16 mouse cellular contexts compared by ENCODE assay signal in the genomic region with DNA sequence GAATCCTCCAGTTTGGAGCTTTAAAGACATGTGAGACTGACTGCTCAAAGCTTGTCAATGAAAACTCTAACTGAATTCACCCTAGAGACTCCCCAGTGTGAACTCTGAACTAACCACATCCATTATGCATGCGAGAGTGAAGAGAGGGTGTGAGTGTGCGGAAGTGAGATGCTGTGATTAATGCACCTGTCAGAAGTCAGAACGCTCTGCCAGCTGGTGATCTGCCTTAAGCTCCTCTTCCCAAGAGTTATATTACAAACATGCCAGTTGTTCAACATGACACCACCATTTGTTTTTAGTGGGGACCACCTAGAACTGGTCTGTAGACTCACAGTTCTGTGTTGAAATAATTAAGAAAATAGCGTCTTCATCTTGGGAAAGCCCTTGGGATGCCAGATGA.
A peak's percentile ranks its signal among the peaks of the same experiment; 100 is the strongest.
DNase-seq lines count a peak whose midpoint lies in the region; ATAC-seq and TF ChIP-seq lines count a peak whose summit lies in the region.
"Had no signal": no experiment of that assay in that cellular context is flagged by ENCODE, and none has a peak within 500 bp of the region (broad histone marks: within the 10 kb centered on the region; RNA-seq: fewer than 3 reads in every experiment).

No protein-coding gene starts in this region.

- H3K9me3 ChIP-seq in kidney, postnatal 0 days (replicated peaks; ENCODE audit: low read length) = no peaks in the 10 kb centered on the region
- no peaks in the 10 kb centered on the region for H3K9me3 ChIP-seq in hindbrain, embryonic 10.5 days
- H3K9me3 ChIP-seq: heart, embryonic 13.5 days had no signal

- H3K79me2 ChIP-seq in myocyte (ENCODE audit: control insufficient read depth, insufficient read depth) = no peaks in the 10 kb centered on the region

- H3K27me3 ChIP-seq in kidney, postnatal 0 days (ENCODE audit: insufficient read depth, low read length) = no peaks in the 10 kb centered on the region
- no peaks in the 10 kb centered on the region for H3K27me3 ChIP-seq in hindbrain, embryonic 10.5 days (ENCODE audit: insufficient read depth, poor library complexity, severe bottlenecking)
- H3K27me3 ChIP-seq in myocyte (ENCODE audit: control insufficient read depth, insufficient read depth, insufficient read length) = no peaks in the 10 kb centered on the region
- H3K27me3 ChIP-seq: heart, embryonic 13.5 days; megakaryocyte, embryonic 14.5 days had no signal

- H3K4me2 ChIP-seq in kidney, postnatal 0 days (ENCODE audit: low read length) = no peak overlapping the region
- H3K4me2 ChIP-seq in myocyte (ENCODE audit: low read depth) = no peak overlapping the region
- H3K4me2 ChIP-seq: heart, embryonic 13.5 days had no signal

- no peak overlapping the region for H3ac ChIP-seq in myocyte (ENCODE audit: control insufficient read depth, insufficient read length)

- no peaks in the 10 kb centered on the region for H3K36me3 ChIP-seq in kidney, postnatal 0 days (ENCODE audit: insufficient read depth, low read length)
- H3K36me3 ChIP-seq in hindbrain, embryonic 10.5 days = no peaks in the 10 kb centered on the region
- no peaks in the 10 kb centered on the region for H3K36me3 ChIP-seq in myocyte (ENCODE audit: control insufficient read depth, insufficient read depth)
- H3K36me3 ChIP-seq: heart, embryonic 13.5 days had no signal

- TF ChIP-seq CTCF in kidney, postnatal 0 days (IDR thresholded peaks at IDR 0.05; ENCODE audit: low read depth) = no peak

- 12% methylated on average over 4 of the region's 4 CpGs for WGBS in kidney, postnatal 0 days
- 29% methylated on average over 4 of the region's 4 CpGs for WGBS in hindbrain, embryonic 10.5 days

- TF ChIP-seq POLR2A in myocyte (IDR thresholded peaks at IDR 0.05; ENCODE audit: insufficient read length, low read depth) = no peak

- H3K27ac ChIP-seq in kidney, postnatal 0 days = no peak overlapping the region
- H3K27ac ChIP-seq in hindbrain, embryonic 10.5 days = no peak overlapping the region
- H3K27ac ChIP-seq: heart, embryonic 13.5 days had no signal

- H3K9ac ChIP-seq in kidney, postnatal 0 days (ENCODE audit: low read depth, low read length) = no peak overlapping the region
- H3K9ac ChIP-seq: heart, embryonic 13.5 days had no signal

- H3K4me3 ChIP-seq in kidney, postnatal 0 days (replicated peaks; ENCODE audit: low read depth, low read length) = no peak overlapping the region
- H3K4me3 ChIP-seq in hindbrain, embryonic 10.5 days = no peak overlapping the region
- H3K4me3 ChIP-seq in myocyte = no peak overlapping the region
- H3K4me3 ChIP-seq: heart, embryonic 13.5 days; megakaryocyte, embryonic 14.5 days had no signal

- H3K4me1 ChIP-seq in kidney, postnatal 0 days (replicated peaks; ENCODE audit: insufficient read depth, low read length) = no peaks in the 10 kb centered on the region
- H3K4me1 ChIP-seq in hindbrain, embryonic 10.5 days (replicated peaks) = peaks cover 30% of the 10 kb centered on the region
- H3K4me1 ChIP-seq: heart, embryonic 13.5 days; megakaryocyte, embryonic 14.5 days had no signal

- DNase-seq in kidney, postnatal 0 days (ENCODE audit: low spot score) = peak; percentile 18
- DNase-seq in kidney, adult 9 months = no peak
- DNase-seq in ES-CJ7 (ENCODE audit: low read depth, low spot score) = peak; percentile 11
- peak; percentile 39 for DNase-seq in hindbrain, embryonic 10.5 days (ENCODE audit: low spot score)
- DNase-seq in cerebellum, postnatal 10 days = no peak
- DNase-seq in cerebellum, adult 11-12 months = no peak
- DNase-seq: cerebellum, adult 11 months; gastrocnemius, postnatal 36 days; kidney, postnatal 25 days; lung, adult 2 months; right cerebral cortex, postnatal 4 days; thymus, postnatal 36 days had no signal

- no peak for ATAC-seq in kidney, postnatal 0 days (replicated peaks; ENCODE audit: low FRiP score, low read depth)
- ATAC-seq in monocyte, adult 5-6 weeks (replicated peaks; ENCODE audit: insufficient number of reproducible peaks, low FRiP score, low TSS enrichment, poor library complexity, severe bottlenecking) = no peak

TF ChIP-seq in myocyte, 11 proteins besides CTCF, POLR2A, EP300 and RAD21:
- TF ChIP-seq TCF12 (IDR thresholded peaks at IDR 0.05; ENCODE audit: insufficient read depth, poor library complexity, severe bottlenecking) (peak; percentile 1), TCF3 (IDR thresholded peaks at IDR 0.05; ENCODE audit: insufficient read length, low read depth) (peak; percentile 40), REST (IDR thresholded peaks at IDR 0.05; ENCODE audit: insufficient read depth, insufficient read length) (no peak), MYOD1 (IDR thresholded peaks at IDR 0.05; ENCODE audit: control insufficient read depth in 1 of 3, insufficient read length in 2 of 3, low read depth in 2 of 3) (peak in 2 of 3 experiments; percentile 72 to 82), MYOG (IDR thresholded peaks at IDR 0.05; ENCODE audit: control insufficient read depth in 1 of 3, insufficient read depth in 1 of 3, insufficient read length in 2 of 3, low read depth in 2 of 3) (peak in 2 of 3 experiments; percentile 29 to 57)
TF ChIP-seq in myocyte: peak in this region for 4.

Comparison
In these comparisons a context has a peak if more than half of its experiments do, and no peak if none do; other contexts are left out.
1. DNase-seq: peak in kidney, postnatal 0 days (single experiment), ES-CJ7 (single experiment) and hindbrain, embryonic 10.5 days (single experiment); none in kidney, adult 9 months (single experiment), cerebellum, postnatal 10 days (0 of 2) and cerebellum, adult 11-12 months (single experiment).